Comparison of ENCODE assay signal across 10 mouse cellular contexts in the genomic region with DNA sequence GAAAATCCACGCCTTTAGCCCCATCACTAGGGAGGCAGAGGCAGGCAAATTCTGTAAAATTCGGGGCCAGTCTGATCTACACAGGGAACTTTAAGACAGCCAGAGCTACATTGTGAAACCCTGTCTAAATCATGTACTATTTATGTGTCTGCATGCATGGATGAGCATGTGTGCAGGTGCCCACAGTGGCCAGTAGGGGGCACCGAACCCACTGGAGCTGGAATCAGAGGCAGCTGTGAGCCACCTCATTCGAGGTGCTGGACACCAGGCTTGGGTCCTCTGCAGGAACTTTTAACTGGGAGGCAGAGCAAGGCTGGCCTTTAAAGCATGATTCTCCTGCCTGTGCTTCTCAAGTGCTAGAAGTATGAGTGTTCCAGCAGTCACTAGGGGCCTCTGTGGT.
DNase-seq lines count a peak whose midpoint lies in the region; ATAC-seq and TF ChIP-seq lines count a peak whose summit lies in the region.
"Had no signal": no experiment of that assay in that cellular context is flagged by ENCODE, and none has a peak within 500 bp of the region (broad histone marks: within the 10 kb centered on the region; RNA-seq: fewer than 3 reads in every experiment).

No protein-coding gene starts in this region.

- H3K4me2 ChIP-seq in hindbrain, postnatal 0 days (ENCODE audit: low read depth, low read length): no peak overlapping the region
- no peak overlapping the region for H3K4me2 ChIP-seq in hindbrain, embryonic 13.5 days

- H3K9me3 ChIP-seq in hindbrain, postnatal 0 days (ENCODE audit: low read length): no peaks in the 10 kb centered on the region
- H3K9me3 ChIP-seq in hindbrain, embryonic 13.5 days: no peaks in the 10 kb centered on the region

- 73% methylated on average over 4 of the region's 4 CpGs for WGBS in hindbrain, postnatal 0 days
- 78% methylated on average over 4 of the region's 4 CpGs for WGBS in hindbrain, embryonic 13.5 days

- H3K27ac ChIP-seq in hindbrain, postnatal 0 days: no peak overlapping the region
- no peak overlapping the region for H3K27ac ChIP-seq in hindbrain, embryonic 13.5 days

- H3K4me1 ChIP-seq in hindbrain, postnatal 0 days (ENCODE audit: insufficient read depth, low read length): no peaks in the 10 kb centered on the region
- H3K4me1 ChIP-seq in hindbrain, embryonic 13.5 days (replicated peaks): no peaks in the 10 kb centered on the region

- DNase-seq in hindbrain, postnatal 0 days (ENCODE audit: low spot score): no peak
- DNase-seq in A20 (ENCODE audit: low read depth, low spot score) (peak; percentile 74), R1 (ENCODE audit: low read depth, low spot score) (peak; percentile 68)
- no peak for DNase-seq in Muller cell, postnatal 12 days (ENCODE audit: inconsistent ontology term)
- no peak for DNase-seq in layer of hippocampus, postnatal 10 days (ENCODE audit: low spot score in 2 of 2)
- DNase-seq in cerebellum, adult 11-12 months: no peak
- DNase-seq: heart, adult 18-20 months had no signal

- ATAC-seq in hindbrain, postnatal 0 days: no peak
- no peak for ATAC-seq in hindbrain, embryonic 13.5 days (ENCODE audit: low FRiP score)
- ATAC-seq in megakaryocyte, adult 5-6 weeks (ENCODE audit: poor library complexity, severe bottlenecking): peak; percentile 55
- ATAC-seq: activated CD4-positive, CD25-positive, alpha-beta regulatory T cell, adult 4 months had no signal

- H3K27me3 ChIP-seq in hindbrain, postnatal 0 days (ENCODE audit: insufficient read depth, low read length): no peaks in the 10 kb centered on the region
- no peaks in the 10 kb centered on the region for H3K27me3 ChIP-seq in hindbrain, embryonic 13.5 days

- peak; percentile 56 for TF ChIP-seq CTCF in hindbrain, postnatal 0 days (IDR thresholded peaks at IDR 0.05; ENCODE audit: low read depth)

- H3K9ac ChIP-seq in hindbrain, postnatal 0 days (replicated peaks; ENCODE audit: low read length): no peak overlapping the region
- no peak overlapping the region for H3K9ac ChIP-seq in hindbrain, embryonic 13.5 days

- no peak overlapping the region for H3K4me3 ChIP-seq in hindbrain, postnatal 0 days (ENCODE audit: low read length)
- no peak overlapping the region for H3K4me3 ChIP-seq in hindbrain, embryonic 13.5 days

- peaks cover 8% of the 10 kb centered on the region; the same call in 1 of the 2 replicates for H3K36me3 ChIP-seq in hindbrain, postnatal 0 days (ENCODE audit: insufficient read depth, low read length)
- H3K36me3 ChIP-seq in hindbrain, embryonic 13.5 days: peaks cover 31% of the 10 kb centered on the region

Comparison
In these comparisons a context has a peak if more than half of its experiments do, and no peak if none do; other contexts are left out.
1. DNase-seq: peak in A20 (single experiment) and R1 (single experiment); none in hindbrain, postnatal 0 days (single experiment), Muller cell, postnatal 12 days (single experiment), layer of hippocampus, postnatal 10 days (0 of 2) and cerebellum, adult 11-12 months (single experiment).